Mouse (Mus musculus): Measurements from ENCODE around the gene Gins2.

- TF ChIP-seq ZNF384 (IDR thresholded peaks at IDR 0.05; ENCODE audit: low read depth, low read length) (no peak), HCFC1 (IDR thresholded peaks at IDR 0.05; ENCODE audit: borderline replicate concordance, insufficient read depth, low read length) (no peak)
Measured at GRCm38 (mm10) chr8:120610824-120611223, 21.7 kb upstream of the Gins2 start.

Measured in ES-E14 (cell line).